ENCODE assay signal across 8 mouse cellular contexts in genomic region chr2:157292093-157292492, GRCm38 (mm10). TPM values are rescaled to one million over a fixed set of nuclear protein-coding genes. Genes with fewer than 3 reads are reported as not detected.
DNase-seq lines count a peak whose midpoint lies in the region; TF ChIP-seq lines count a peak whose summit lies in the region.
"Had no signal": no experiment of that assay in that cellular context is flagged by ENCODE, and none has a peak within 500 bp of the region (broad histone marks: within the 10 kb centered on the region; RNA-seq: fewer than 3 reads in every experiment).

No protein-coding gene starts in this region.

- H3K27ac ChIP-seq in spleen, adult 2 months (ENCODE audit: insufficient read depth, low read length) = no peak overlapping the region
- H3K27ac ChIP-seq: limb, embryonic 12.5 days had no signal

- DNase-seq in B cell, adult 2 months = peak; percentile 78 to 82
- peak; percentile 32 to 49 for DNase-seq in CD8-positive naive resting alpha-beta T cell, adult 2 months (ENCODE audit: low read depth in 2 of 2, low spot score in 2 of 2)
- DNase-seq in c-Kit-negative CD71-positive TER-119-positive erythroid progenitor cells, embryonic 14.5 days (ENCODE audit: low read depth, low spot score) = peak; percentile 16
- peak; percentile 34 to 71 for DNase-seq in frontal cortex, postnatal 14 days (ENCODE audit: low spot score in 2 of 2)
- DNase-seq in layer of hippocampus, adult 18-20 months (ENCODE audit: low spot score in 2 of 2) = peak; percentile 40 to 84
- peak; percentile 89 for DNase-seq in lung, postnatal 14 days
- DNase-seq in spleen, adult 2 months (ENCODE audit: low read depth in 1 of 2, low spot score in 2 of 2) = peak; percentile 19 to 63

- 24% methylated on average over 2 of the region's 2 CpGs for WGBS in spleen, adult 2 months

- no peak for TF ChIP-seq POLR2A in spleen, adult 2 months (IDR thresholded peaks at IDR 0.05; ENCODE audit: low read depth, low read length)

- TF ChIP-seq CTCF in spleen, adult 2 months (IDR thresholded peaks at IDR 0.05; ENCODE audit: extremely low read depth, insufficient read depth, insufficient read length, insufficient replicate concordance) = peak; percentile 59; the same call in 1 of the 2 replicates

- no peaks in the 10 kb centered on the region for H3K27me3 ChIP-seq in spleen, adult 2 months (ENCODE audit: control insufficient read depth, insufficient read depth, low read length)
- H3K27me3 ChIP-seq: limb, embryonic 12.5 days had no signal

- H3K4me1 ChIP-seq in spleen, adult 2 months (ENCODE audit: control insufficient read depth, insufficient read depth, insufficient read length) = no peaks in the 10 kb centered on the region
- H3K4me1 ChIP-seq: limb, embryonic 12.5 days had no signal

- no peak overlapping the region for H3K4me3 ChIP-seq in spleen, adult 2 months (ENCODE audit: extremely low read depth, insufficient read depth, insufficient read length)
- H3K4me3 ChIP-seq: limb, embryonic 12.5 days had no signal

- peaks cover 23% of the 10 kb centered on the region for H3K36me3 ChIP-seq in spleen, adult 2 months (ENCODE audit: control insufficient read depth, insufficient read depth, low read length)

RNA-seq across cellular contexts. Expression of gene Mroh8, which starts 12.7 kb away (rescaled TPM):
- total RNA-seq in layer of hippocampus, adult 18-20 months (2021) = 1 to 10 TPM; 1.1 to 1.4 TPM
- 0.18 and 0.36 TPM in 2 replicates for polyA plus RNA-seq in spleen, adult 2 months (2012; rRNA removed)

RNA-seq across cellular contexts. Expression of gene Rpn2, which starts 13.3 kb away (rescaled TPM):
- total RNA-seq in layer of hippocampus, adult 18-20 months (2021) = 100 to 1,000 TPM; 137 to 145 TPM
- 95.1 and 103 TPM in 2 replicates for polyA plus RNA-seq in spleen, adult 2 months (2012; rRNA removed)

RNA-seq across cellular contexts. Expression of gene Ghrh, which starts 55.2 kb away (rescaled TPM):
- not detected for total RNA-seq in layer of hippocampus, adult 18-20 months (2021)
- polyA plus RNA-seq in spleen, adult 2 months (2012; rRNA removed) = not detected in 2 replicates
- polyA plus RNA-seq: limb, embryonic 12.5 days had no signal

Comparison
In these comparisons a context has a peak if more than half of its experiments do, and no peak if none do; other contexts are left out.
1. DNase-seq: peak in every context shown above with its lines; median percentile 89 in lung, postnatal 14 days; 80 in B cell, adult 2 months; 62 in layer of hippocampus, adult 18-20 months; 52 in frontal cortex, postnatal 14 days; 41 in spleen, adult 2 months; 40 in CD8-positive naive resting alpha-beta T cell, adult 2 months; 16 in c-Kit-negative CD71-positive TER-119-positive erythroid progenitor cells, embryonic 14.5 days.